Mouse (Mus musculus): ENCODE results near the gene Ece2. TPM values are rescaled to one million over a fixed set of nuclear protein-coding genes. Genes with fewer than 3 reads are reported as not detected.

Ece2 gene
- 17.6 and 20.4 TPM in 2 replicates for polyA plus RNA-seq (2015; fragmentation: Nextera tagmentation; extraction: Ambion mirVana)

- peak within 1 kb of the TSS; percentile 67 for H3K4me3 ChIP-seq (replicated peaks)
- H3K27ac ChIP-seq (replicated peaks) = peak within 1 kb of the TSS; percentile 75
- WGBS = 6% methylated on average over 54 of the region's 54 CpGs
- peak; percentile 80 for ATAC-seq (ENCODE audit: low FRiP score)
- H3K4me1 ChIP-seq = peaks cover 26% of the 10 kb centered on the region
- no peaks in the 10 kb centered on the region for H3K9me3 ChIP-seq (replicated peaks)
- peak within 1 kb of the TSS; percentile 92 for H3K4me2 ChIP-seq
- H3K27me3 ChIP-seq (replicated peaks) = no peaks in the 10 kb centered on the region
- H3K9ac ChIP-seq (replicated peaks) = peak within 1 kb of the TSS; percentile 74
- H3K36me3 ChIP-seq = peaks cover 16% of the 10 kb centered on the region
Measured at GRCm38 (mm10) chr16:20629731-20630634, at the start of gene Ece2. TSS of gene Ece2 (plus strand) at chr16:20629828.

GRCm38 (mm10) chr16:20589366-20589938 is 40.2 kb upstream of the Ece2 start, which contains the start of gene Vwa5b2:
TSS of gene Vwa5b2 (plus strand) at chr16:20589471.
- Histone ChIP-seq H3K27me3 (replicated peaks) (peaks cover 53% of the 10 kb centered on the region), H3K4me2 (peak within 1 kb of the TSS; percentile 84), H3K27ac (replicated peaks) (peak within 1 kb of the TSS; percentile 81), H3K36me3 (no peaks in the 10 kb centered on the region), H3K4me1 (peaks cover 25% of the 10 kb centered on the region), H3K9ac (replicated peaks) (peak within 1 kb of the TSS; percentile 60), H3K9me3 (replicated peaks) (no peaks in the 10 kb centered on the region), H3K4me3 (replicated peaks) (peak within 1 kb of the TSS; percentile 57)
- WGBS = 1% methylated on average over 24 of the region's 24 CpGs
- ATAC-seq (ENCODE audit: low FRiP score) = peak; percentile 84

- Histone ChIP-seq H3K4me1 (peaks cover 25% of the 10 kb centered on the region), H3K4me2 (peak overlapping the region; percentile 84), H3K9ac (replicated peaks) (peak overlapping the region; percentile 60), H3K36me3 (no peaks in the 10 kb centered on the region; the same call in 1 of the 2 replicates), H3K9me3 (replicated peaks) (no peaks in the 10 kb centered on the region), H3K4me3 (replicated peaks) (peak overlapping the region; percentile 57), H3K27ac (replicated peaks) (peak overlapping the region; percentile 81), H3K27me3 (replicated peaks) (peaks cover 58% of the 10 kb centered on the region)
- ATAC-seq (ENCODE audit: low FRiP score) = peak; percentile 92
- WGBS = 2% methylated on average over 38 of the region's 39 CpGs
Measured at GRCm38 (mm10) chr16:20589939-20590679, 39.5 kb upstream of the Ece2 start.

GRCm38 (mm10) chr16:20590680-20591038 is 39.0 kb upstream of the Ece2 start:
- peak; percentile 4 for ATAC-seq (ENCODE audit: low FRiP score)
- under 1% methylated on average over 17 of the region's 17 CpGs for WGBS
- Histone ChIP-seq H3K27me3 (replicated peaks) (peaks cover 61% of the 10 kb centered on the region), H3K27ac (replicated peaks) (peak overlapping the region; percentile 81), H3K36me3 (no peaks in the 10 kb centered on the region; the same call in 1 of the 2 replicates), H3K4me1 (peaks cover 25% of the 10 kb centered on the region), H3K4me3 (replicated peaks) (peak overlapping the region; percentile 57), H3K9ac (replicated peaks) (peak overlapping the region; percentile 60), H3K9me3 (replicated peaks) (no peaks in the 10 kb centered on the region), H3K4me2 (peak overlapping the region; percentile 84)

- Histone ChIP-seq H3K4me2 (peak overlapping the region; percentile 84), H3K27ac (replicated peaks) (no peak overlapping the region), H3K36me3 (no peaks in the 10 kb centered on the region; the same call in 1 of the 2 replicates), H3K4me1 (peaks cover 25% of the 10 kb centered on the region), H3K9me3 (replicated peaks) (no peaks in the 10 kb centered on the region), H3K4me3 (replicated peaks) (peak overlapping the region; percentile 57), H3K9ac (replicated peaks) (peak overlapping the region; percentile 60), H3K27me3 (replicated peaks) (peaks cover 61% of the 10 kb centered on the region)
- WGBS = 5% methylated on average over 48 of the region's 48 CpGs
- no peak for ATAC-seq (ENCODE audit: low FRiP score)
Measured at GRCm38 (mm10) chr16:20591076-20591705, 38.4 kb upstream of the Ece2 start.

- H3K4me3 ChIP-seq (replicated peaks) = no peak overlapping the region
Measured at GRCm38 (mm10) chr16:20595060-20595673, 34.5 kb upstream of the Ece2 start.

GRCm38 (mm10) chr16:20595737-20596136 is 33.9 kb upstream of the Ece2 start:
- WGBS = 89% methylated on average over 4 of the region's 4 CpGs
- no peak for ATAC-seq (ENCODE audit: low FRiP score)
- H3K9ac ChIP-seq (replicated peaks) = no peak overlapping the region
- H3K4me2 ChIP-seq = no peak overlapping the region
- H3K4me1 ChIP-seq = peaks cover 4% of the 10 kb centered on the region
- no peaks in the 10 kb centered on the region for H3K9me3 ChIP-seq (replicated peaks)
- H3K36me3 ChIP-seq = peaks cover 4% of the 10 kb centered on the region; the same call in 1 of the 2 replicates
- H3K4me3 ChIP-seq (replicated peaks) = no peak overlapping the region
- H3K27ac ChIP-seq (replicated peaks) = no peak overlapping the region
- peaks cover 45% of the 10 kb centered on the region for H3K27me3 ChIP-seq (replicated peaks)

More at GRCm38 (mm10) chr16:20595060-20595673, 34.5 kb upstream of the Ece2 start:
- no peak overlapping the region for H3K27ac ChIP-seq (replicated peaks)
- 84% methylated on average over 7 of the region's 7 CpGs for WGBS
- no peak overlapping the region for H3K4me2 ChIP-seq
- no peak for ATAC-seq (ENCODE audit: low FRiP score)
- no peaks in the 10 kb centered on the region for H3K9me3 ChIP-seq (replicated peaks)
- H3K4me1 ChIP-seq = peaks cover 10% of the 10 kb centered on the region
- no peak overlapping the region for H3K9ac ChIP-seq (replicated peaks)
- peaks cover 50% of the 10 kb centered on the region for H3K27me3 ChIP-seq (replicated peaks)
- H3K36me3 ChIP-seq = peaks cover 4% of the 10 kb centered on the region; the same call in 1 of the 2 replicates

GRCm38 (mm10) chr16:20596687-20597441 is 32.8 kb upstream of the Ece2 start:
- 67% methylated on average over 7 of the region's 7 CpGs for WGBS
- no peaks in the 10 kb centered on the region for H3K9me3 ChIP-seq (replicated peaks)

GRCm38 (mm10) chr16:20600511-20600910 is 29.1 kb upstream of the Ece2 start:
- no peaks in the 10 kb centered on the region; the same call in 1 of the 2 replicates for H3K27me3 ChIP-seq (replicated peaks)
- H3K9me3 ChIP-seq (replicated peaks) = no peaks in the 10 kb centered on the region
- WGBS = 58% methylated on average over 5 of the region's 5 CpGs
- no peak overlapping the region for H3K4me2 ChIP-seq
- H3K4me3 ChIP-seq (replicated peaks) = no peak overlapping the region
- ATAC-seq (ENCODE audit: low FRiP score) = no peak
- H3K9ac ChIP-seq (replicated peaks) = no peak overlapping the region
- no peak overlapping the region for H3K27ac ChIP-seq (replicated peaks)
- H3K4me1 ChIP-seq = no peaks in the 10 kb centered on the region
- peaks cover 32% of the 10 kb centered on the region for H3K36me3 ChIP-seq

More at GRCm38 (mm10) chr16:20596687-20597441, 32.8 kb upstream of the Ece2 start:
- peaks cover 10% of the 10 kb centered on the region; the same call in 1 of the 2 replicates for H3K36me3 ChIP-seq
- H3K4me3 ChIP-seq (replicated peaks) = no peak overlapping the region
- no peak overlapping the region for H3K27ac ChIP-seq (replicated peaks)
- H3K9ac ChIP-seq (replicated peaks) = no peak overlapping the region
- H3K27me3 ChIP-seq (replicated peaks) = peaks cover 33% of the 10 kb centered on the region
- no peaks in the 10 kb centered on the region for H3K4me1 ChIP-seq
- no peak for ATAC-seq (ENCODE audit: low FRiP score)
- H3K4me2 ChIP-seq = no peak overlapping the region

- Histone ChIP-seq H3K4me1 (peaks cover 14% of the 10 kb centered on the region), H3K4me3 (replicated peaks) (no peak overlapping the region), H3K9me3 (replicated peaks) (no peaks in the 10 kb centered on the region), H3K36me3 (peaks cover 48% of the 10 kb centered on the region), H3K9ac (replicated peaks) (no peak overlapping the region), H3K27me3 (replicated peaks) (no peaks in the 10 kb centered on the region), H3K4me2 (no peak overlapping the region), H3K27ac (replicated peaks) (no peak overlapping the region)
- WGBS = 44% methylated on average over 9 of the region's 9 CpGs
- no peak for ATAC-seq (ENCODE audit: low FRiP score)
Measured at GRCm38 (mm10) chr16:20604705-20605104, 24.9 kb upstream of the Ece2 start.

All from neural tube, embryonic 15.5 days (tissue).